Mouse (Mus musculus) forebrain, embryonic 16.5 days (tissue): ENCODE measurements around the gene Itga2. TPM values are rescaled to one million over a fixed set of nuclear protein-coding genes. Genes with fewer than 3 reads are reported as not detected.

Source experiments
- ATAC-seq: fragments of 200-750 bp; cut with Nextera tagmentation; 2 replicates; pipeline ENCODE4 v1.8.0; 2017; ENCODE audit warnings: mild to moderate bottlenecking, moderate library complexity
- H3K27ac ChIP-seq: fragments of 300-500 bp; sonication (generic); 2 replicates; pipeline ENCODE4 v1.5.1; 2014; ENCODE audit warnings: low read length, control low read depth
- H3K27me3 ChIP-seq: fragments of 300-500 bp; sonication (generic); replicated peaks from 2 replicates; pipeline ENCODE4 v1.6.1; 2014; ENCODE audit warnings: low read length; ENCODE audit not compliant: control insufficient read depth, insufficient read depth
- H3K36me3 ChIP-seq: fragments of 300-500 bp; sonication (generic); 2 replicates; pipeline ENCODE4 v1.6.1; 2014; ENCODE audit not compliant: control insufficient read depth, insufficient read depth
- H3K4me1 ChIP-seq: fragments of 300-500 bp; sonication (generic); replicated peaks from 2 replicates; pipeline ENCODE4 v1.6.1; 2014; ENCODE audit warnings: low read length; ENCODE audit not compliant: control insufficient read depth, insufficient read depth
- H3K4me2 ChIP-seq: fragments of 300-500 bp; sonication (generic); 2 replicates; pipeline ENCODE4 v1.6.1; 2014; ENCODE audit warnings: mild to moderate bottlenecking, low read length, control low read depth
- H3K4me3 ChIP-seq: fragments of 300-500 bp; sonication (generic); replicated peaks from 2 replicates; pipeline ENCODE4 v1.5.1; 2014; ENCODE audit warnings: mild to moderate bottlenecking, low read length, control low read depth
- H3K9ac ChIP-seq: fragments of 300-500 bp; sonication (generic); replicated peaks from 2 replicates; pipeline ENCODE4 v1.6.1; 2014; ENCODE audit warnings: low read depth, low read length, control low read depth
- H3K9me3 ChIP-seq: fragments of 300-500 bp; sonication (generic); 2 replicates; pipeline ENCODE4 v1.6.1; 2016; ENCODE audit warnings: low read length; ENCODE audit not compliant: control insufficient read depth
- WGBS: fragments of 180-500 bp; shearing (Covaris S2); extraction: QIAGEN DNeasy Blood & Tissue Kit; methylation state at CpG from one replicate; pipeline ENCODE4 v1.1.7; 2014; 5-methylcytosine and 5-hydroxymethylcytosine counted together
- polyA plus RNA-seq: library from polyadenylated mRNA; unstranded; fragments of >200 nt; fragmentation: Nextera tagmentation; extraction: Ambion mirVana; gene quantifications from 2 replicates; pipeline ENCODE4 v1.2.1, GENCODE M21; 2015

The Itga2 gene
- polyA plus RNA-seq, 1 experiment from 2014 or later, result 0.89 TPM

- Histone ChIP-seq H3K27ac (peak overlapping the region; percentile 75), H3K36me3 (no peaks in the 10 kb centered on the region), H3K9ac (no peak overlapping the region), H3K4me2 (no peak overlapping the region), H3K4me3 (no peak overlapping the region), H3K4me1 (peaks cover 12% of the 10 kb centered on the region), H3K9me3 (no peaks in the 10 kb centered on the region), H3K27me3 (no peaks in the 10 kb centered on the region)
- 65% methylated on average over 9 of the region's 9 CpGs for WGBS
- ATAC-seq, result peak; percentile 51
Observed at GRCm38 (mm10) chr13:114839098-114839497, 92.8 kb downstream of the Itga2 start.

- Histone ChIP-seq H3K9me3 (no peaks in the 10 kb centered on the region), H3K9ac (no peak overlapping the region), H3K27me3 (no peaks in the 10 kb centered on the region), H3K4me3 (no peak overlapping the region), H3K4me2 (no peak overlapping the region), H3K4me1 (peaks cover 12% of the 10 kb centered on the region), H3K36me3 (no peaks in the 10 kb centered on the region), H3K27ac (peak overlapping the region; percentile 75)
- peak; percentile 91 for ATAC-seq
- WGBS, result 14% methylated on average over 5 of the region's 5 CpGs
Observed at GRCm38 (mm10) chr13:114838535-114838990, 93.3 kb downstream of the Itga2 start.

- WGBS, result 87% methylated on average over 7 of the region's 7 CpGs
- Histone ChIP-seq H3K9me3 (no peaks in the 10 kb centered on the region), H3K9ac (no peak overlapping the region), H3K4me1 (peaks cover 12% of the 10 kb centered on the region), H3K4me2 (no peak overlapping the region), H3K4me3 (no peak overlapping the region), H3K27ac (no peak overlapping the region), H3K36me3 (no peaks in the 10 kb centered on the region), H3K27me3 (no peaks in the 10 kb centered on the region)
- ATAC-seq, result no peak
Observed at GRCm38 (mm10) chr13:114837061-114837460, 94.8 kb downstream of the Itga2 start.

GRCm38 (mm10) chr13:114834580-114834979, 97.3 kb downstream of the Itga2 start:
- no peaks in the 10 kb centered on the region for H3K27me3 ChIP-seq
- no peak overlapping the region for H3K4me3 ChIP-seq
- 60% methylated on average over 2 of the region's 2 CpGs for whole genome bisulfite sequencing
- no peak for ATAC-seq
- no peaks in the 10 kb centered on the region for H3K9me3 ChIP-seq
- H3K36me3 ChIP-seq, result no peaks in the 10 kb centered on the region; the same call in 1 of the 2 replicates
- H3K4me2 ChIP-seq, result no peak overlapping the region
- H3K9ac ChIP-seq, result no peak overlapping the region
- peaks cover 12% of the 10 kb centered on the region for H3K4me1 ChIP-seq
- H3K27ac ChIP-seq, result no peak overlapping the region

GRCm38 (mm10) chr13:114833351-114833750, 98.5 kb downstream of the Itga2 start:
- Histone ChIP-seq H3K4me1 (peaks cover 2% of the 10 kb centered on the region), H3K27me3 (no peaks in the 10 kb centered on the region), H3K9me3 (no peaks in the 10 kb centered on the region), H3K9ac (no peak overlapping the region), H3K27ac (no peak overlapping the region), H3K4me3 (no peak overlapping the region), H3K4me2 (no peak overlapping the region), H3K36me3 (peaks cover 1% of the 10 kb centered on the region; the same call in 1 of the 2 replicates)
- 94% methylated on average over 4 of the region's 4 CpGs for WGBS
- no peak for ATAC-seq

- no peaks in the 10 kb centered on the region for H3K9me3 ChIP-seq
- no peak overlapping the region for H3K9ac ChIP-seq
- H3K27me3 ChIP-seq, result no peaks in the 10 kb centered on the region
- no peak overlapping the region for H3K27ac ChIP-seq
- H3K4me3 ChIP-seq, result no peak overlapping the region
- 57% methylated on average over 5 of the region's 5 CpGs for WGBS
- peaks cover 4% of the 10 kb centered on the region; the same call in 1 of the 2 replicates for H3K36me3 ChIP-seq
- H3K4me2 ChIP-seq, result no peak overlapping the region
- H3K4me1 ChIP-seq, result no peaks in the 10 kb centered on the region
- no peak for ATAC-seq
Observed at GRCm38 (mm10) chr13:114832761-114833160, 99.1 kb downstream of the Itga2 start.

- Histone ChIP-seq H3K9me3 (no peaks in the 10 kb centered on the region), H3K9ac (no peak overlapping the region), H3K36me3 (peaks cover 6% of the 10 kb centered on the region), H3K4me2 (no peak overlapping the region), H3K4me1 (no peaks in the 10 kb centered on the region), H3K4me3 (no peak overlapping the region), H3K27ac (no peak overlapping the region), H3K27me3 (no peaks in the 10 kb centered on the region)
- ATAC-seq, result peak; percentile 37
- 83% methylated on average over 4 of the region's 4 CpGs for WGBS
Observed at GRCm38 (mm10) chr13:114831367-114831833, 100.5 kb downstream of the Itga2 start.

GRCm38 (mm10) chr13:114825377-114825855, 106.5 kb downstream of the Itga2 start:
- H3K27me3 ChIP-seq, result no peaks in the 10 kb centered on the region
- ATAC-seq, result no peak
- H3K4me2 ChIP-seq, result no peak overlapping the region
- peaks cover 6% of the 10 kb centered on the region for H3K36me3 ChIP-seq
- 95% methylated on average over 6 of the region's 6 CpGs for WGBS
- H3K4me1 ChIP-seq, result no peaks in the 10 kb centered on the region
- no peak overlapping the region for H3K27ac ChIP-seq
- no peaks in the 10 kb centered on the region for H3K9me3 ChIP-seq
- no peak overlapping the region for H3K9ac ChIP-seq
- no peak overlapping the region for H3K4me3 ChIP-seq

- ATAC-seq, result no peak
- no peak overlapping the region for H3K4me2 ChIP-seq
- 100% methylated on average over 2 of the region's 2 CpGs for WGBS
- H3K4me3 ChIP-seq, result no peak overlapping the region
- peaks cover 8% of the 10 kb centered on the region for H3K4me1 ChIP-seq
- peaks cover 2% of the 10 kb centered on the region for H3K36me3 ChIP-seq
- H3K9ac ChIP-seq, result no peak overlapping the region
- H3K9me3 ChIP-seq, result no peaks in the 10 kb centered on the region
- H3K27me3 ChIP-seq, result no peaks in the 10 kb centered on the region
- H3K27ac ChIP-seq, result no peak overlapping the region
Observed at GRCm38 (mm10) chr13:114822871-114823270, 109.0 kb downstream of the Itga2 start.

GRCm38 (mm10) chr13:114818513-114818912, 113.4 kb downstream of the Itga2 start:
- Histone ChIP-seq H3K27ac (no peak overlapping the region), H3K4me2 (peak overlapping the region; percentile 86), H3K9me3 (no peaks in the 10 kb centered on the region), H3K27me3 (no peaks in the 10 kb centered on the region), H3K4me3 (peak overlapping the region; percentile 67), H3K36me3 (no peaks in the 10 kb centered on the region; the same call in 1 of the 2 replicates), H3K4me1 (peaks cover 8% of the 10 kb centered on the region), H3K9ac (peak overlapping the region; percentile 66)
- WGBS, result 25% methylated on average over 9 of the region's 9 CpGs
- ATAC-seq, result peak; percentile 60
